Mouse (Mus musculus): ENCODE data around the gene Tert.

DNA sequence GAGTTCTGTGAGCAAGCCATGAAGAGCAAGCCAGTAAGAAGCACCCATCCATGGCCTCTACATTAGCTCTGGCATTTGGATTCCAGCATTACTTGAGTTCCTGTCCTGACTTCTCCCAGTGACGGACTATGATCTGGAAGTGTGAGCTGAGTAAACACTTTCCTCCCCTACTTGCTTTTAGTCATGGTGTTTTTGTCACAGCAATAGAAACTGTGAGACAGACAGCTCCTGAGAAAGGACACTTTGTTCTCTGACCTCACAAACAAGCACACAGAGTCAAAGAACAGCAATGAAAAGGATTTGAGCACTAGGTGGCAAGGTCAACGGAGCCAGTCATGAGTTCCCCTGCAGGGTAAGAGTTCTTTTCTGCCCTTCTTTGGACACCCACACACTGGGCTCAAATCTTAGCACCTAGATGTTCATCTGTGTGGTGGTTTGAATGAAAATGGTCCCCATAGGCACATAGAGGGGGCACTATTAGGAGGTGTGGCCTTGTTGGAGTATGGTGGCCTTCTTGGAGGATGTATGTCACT lies 33.5 kb downstream of the Tert start:
- no peak for TF ChIP-seq GATA1 (IDR thresholded peaks at IDR 0.05; ENCODE audit: borderline replicate concordance, low read length)
- no peak for TF ChIP-seq FLI1 (IDR thresholded peaks at IDR 0.05; ENCODE audit: low read length)
